14 mouse cellular contexts compared by ENCODE assay signal in the genomic region with DNA sequence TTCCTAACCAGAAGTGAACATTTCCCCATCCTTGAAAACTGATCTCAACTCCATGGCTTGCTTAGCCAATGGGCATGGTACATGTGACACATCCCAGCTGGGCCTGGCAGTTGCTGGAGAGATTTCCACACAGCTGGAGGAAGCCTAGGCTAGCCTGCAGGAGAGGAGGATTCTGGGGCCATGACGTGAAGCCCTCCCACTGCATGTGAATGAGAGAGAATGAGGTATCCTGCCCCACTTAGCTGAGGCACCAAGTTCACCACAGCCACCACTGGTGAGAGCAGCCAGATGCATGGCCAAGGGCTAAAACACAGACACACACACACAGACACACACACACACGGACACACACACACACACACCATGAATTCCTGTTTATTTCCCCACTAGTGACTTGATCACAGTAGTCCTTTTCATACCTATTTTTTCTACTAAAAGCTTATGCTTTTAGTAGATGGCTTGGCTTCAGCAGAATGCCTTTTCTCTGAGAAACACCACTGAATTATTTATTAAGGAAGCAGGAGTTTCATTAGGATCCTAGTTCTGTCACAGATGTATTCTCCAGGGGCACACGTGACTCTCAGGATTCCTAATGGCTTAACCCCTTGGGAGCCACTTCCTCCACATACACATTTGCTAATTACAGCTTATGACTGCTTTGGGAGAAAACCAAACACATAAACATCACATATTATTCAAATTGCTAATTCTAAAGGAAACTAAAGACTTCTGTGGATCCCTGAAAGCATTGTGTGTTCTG.
DNase-seq lines count a peak whose midpoint lies in the region; ATAC-seq and TF ChIP-seq lines count a peak whose summit lies in the region.
"Had no signal": no experiment of that assay in that cellular context is flagged by ENCODE, and none has a peak within 500 bp of the region (broad histone marks: within the 10 kb centered on the region; RNA-seq: fewer than 3 reads in every experiment).

No protein-coding gene starts in this region.

- TF ChIP-seq CTCF in intestine, postnatal 0 days (IDR thresholded peaks at IDR 0.05; ENCODE audit: low read depth), result no peak
- TF ChIP-seq CTCF in left cerebral cortex, adult 2 months (IDR thresholded peaks at IDR 0.05), result no peak
- no peak for TF ChIP-seq CTCF in layer of hippocampus, adult 2 months (conservative IDR thresholded peaks at IDR 0.05)

- WGBS in intestine, embryonic 14.5 days, result 29% methylated on average over 3 of the region's 3 CpGs
- 52% methylated on average over 3 of the region's 3 CpGs for WGBS in intestine, postnatal 0 days
- 60% methylated on average over 3 of the region's 3 CpGs for WGBS in hindbrain, embryonic 10.5 days
- 38% methylated on average over 3 of the region's 3 CpGs for WGBS in lung, embryonic 16.5 days
- 20% methylated on average over 3 of the region's 3 CpGs for WGBS in neural tube, embryonic 15.5 days

- no peak overlapping the region for H3K4me2 ChIP-seq in intestine, embryonic 14.5 days (ENCODE audit: low read length)
- no peak overlapping the region for H3K4me2 ChIP-seq in intestine, postnatal 0 days (replicated peaks; ENCODE audit: low read depth)
- no peak overlapping the region for H3K4me2 ChIP-seq in lung, embryonic 16.5 days (ENCODE audit: low read depth, low read length)
- no peak overlapping the region for H3K4me2 ChIP-seq in neural tube, embryonic 15.5 days
- H3K4me2 ChIP-seq: embryonic facial prominence, embryonic 13.5 days; limb, embryonic 12.5 days had no signal

- DNase-seq in intestine, embryonic 14.5 days (ENCODE audit: low spot score), result no peak
- DNase-seq in hindbrain, embryonic 10.5 days (ENCODE audit: low spot score), result peak; percentile 3
- DNase-seq in left cerebral cortex, adult 2 months (ENCODE audit: extremely low spot score in 1 of 2, low spot score in 2 of 2), result no peak
- DNase-seq in right cerebral cortex, postnatal 4 days, result no peak
- no peak for DNase-seq in layer of hippocampus, adult 2 months (ENCODE audit: low spot score in 2 of 2)
- DNase-seq: right cerebral cortex, adult 18-20 months; thymus, postnatal 14 days had no signal

- H3K4me3 ChIP-seq in intestine, embryonic 14.5 days (ENCODE audit: low read depth, low read length), result no peak overlapping the region
- no peak overlapping the region for H3K4me3 ChIP-seq in intestine, postnatal 0 days (ENCODE audit: low read depth, low read length)
- no peak overlapping the region for H3K4me3 ChIP-seq in hindbrain, embryonic 10.5 days
- no peak overlapping the region for H3K4me3 ChIP-seq in lung, embryonic 16.5 days (ENCODE audit: low read length)
- H3K4me3 ChIP-seq in neural tube, embryonic 15.5 days (replicated peaks), result no peak overlapping the region
- no peak overlapping the region for H3K4me3 ChIP-seq in left cerebral cortex, adult 2 months
- H3K4me3 ChIP-seq in layer of hippocampus, adult 2 months, result no peak overlapping the region
- H3K4me3 ChIP-seq: embryonic facial prominence, embryonic 13.5 days; limb, embryonic 12.5 days; megakaryocyte, embryonic 14.5 days had no signal

- no peaks in the 10 kb centered on the region for H3K36me3 ChIP-seq in intestine, embryonic 14.5 days (ENCODE audit: control insufficient read depth, insufficient read depth, low read length)
- no peaks in the 10 kb centered on the region for H3K36me3 ChIP-seq in intestine, postnatal 0 days (ENCODE audit: control insufficient read depth, insufficient read depth)
- no peaks in the 10 kb centered on the region for H3K36me3 ChIP-seq in hindbrain, embryonic 10.5 days
- H3K36me3 ChIP-seq in lung, embryonic 16.5 days (ENCODE audit: control insufficient read depth, insufficient read depth, low read length), result no peaks in the 10 kb centered on the region
- no peaks in the 10 kb centered on the region for H3K36me3 ChIP-seq in neural tube, embryonic 15.5 days
- H3K36me3 ChIP-seq: embryonic facial prominence, embryonic 13.5 days; limb, embryonic 12.5 days had no signal

- intact Hi-C loops in left cerebral cortex, adult 2 months (cut with DNase I), result no loop called here

- no peaks in the 10 kb centered on the region for H3K9me3 ChIP-seq in intestine, embryonic 14.5 days (ENCODE audit: control insufficient read depth, low read length)
- no peaks in the 10 kb centered on the region for H3K9me3 ChIP-seq in intestine, postnatal 0 days (ENCODE audit: control insufficient read depth)
- H3K9me3 ChIP-seq in hindbrain, embryonic 10.5 days, result no peaks in the 10 kb centered on the region
- no peaks in the 10 kb centered on the region for H3K9me3 ChIP-seq in lung, embryonic 16.5 days (ENCODE audit: control insufficient read depth, low read length)
- H3K9me3 ChIP-seq in neural tube, embryonic 15.5 days (replicated peaks), result no peaks in the 10 kb centered on the region
- H3K9me3 ChIP-seq: embryonic facial prominence, embryonic 13.5 days; limb, embryonic 12.5 days had no signal

- peaks cover 22% of the 10 kb centered on the region; the same call in 1 of the 2 replicates for H3K4me1 ChIP-seq in intestine, embryonic 14.5 days (replicated peaks; ENCODE audit: control insufficient read depth, insufficient read depth, low read length)
- H3K4me1 ChIP-seq in intestine, postnatal 0 days (replicated peaks; ENCODE audit: control insufficient read depth, insufficient read depth, low read length), result no peaks in the 10 kb centered on the region
- H3K4me1 ChIP-seq in hindbrain, embryonic 10.5 days (replicated peaks), result no peaks in the 10 kb centered on the region
- H3K4me1 ChIP-seq in lung, embryonic 16.5 days (replicated peaks; ENCODE audit: control insufficient read depth, insufficient read depth, low read length), result peaks cover 9% of the 10 kb centered on the region; the same call in 1 of the 2 replicates
- H3K4me1 ChIP-seq in neural tube, embryonic 15.5 days, result peaks cover 8% of the 10 kb centered on the region
- H3K4me1 ChIP-seq: embryonic facial prominence, embryonic 13.5 days; megakaryocyte, embryonic 14.5 days had no signal

- H3K27ac ChIP-seq in intestine, embryonic 14.5 days (ENCODE audit: low read depth), result peak overlapping the region; percentile 88
- H3K27ac ChIP-seq in intestine, postnatal 0 days (ENCODE audit: low read depth, low read length), result no peak overlapping the region
- H3K27ac ChIP-seq in hindbrain, embryonic 10.5 days, result no peak overlapping the region
- H3K27ac ChIP-seq in lung, embryonic 16.5 days (ENCODE audit: low read length), result peak overlapping the region; percentile 83
- peak overlapping the region; percentile 41 for H3K27ac ChIP-seq in neural tube, embryonic 15.5 days (replicated peaks)
- no peak overlapping the region for H3K27ac ChIP-seq in left cerebral cortex, adult 2 months
- H3K27ac ChIP-seq in layer of hippocampus, adult 2 months, result no peak overlapping the region
- H3K27ac ChIP-seq: embryonic facial prominence, embryonic 13.5 days; limb, embryonic 12.5 days had no signal

- no peaks in the 10 kb centered on the region for H3K27me3 ChIP-seq in intestine, embryonic 14.5 days (replicated peaks; ENCODE audit: control insufficient read depth, insufficient read depth, low read length)
- H3K27me3 ChIP-seq in intestine, postnatal 0 days (replicated peaks; ENCODE audit: control insufficient read depth, insufficient read depth, low read length), result no peaks in the 10 kb centered on the region
- H3K27me3 ChIP-seq in hindbrain, embryonic 10.5 days (ENCODE audit: insufficient read depth, poor library complexity, severe bottlenecking), result no peaks in the 10 kb centered on the region
- no peaks in the 10 kb centered on the region for H3K27me3 ChIP-seq in lung, embryonic 16.5 days (ENCODE audit: control insufficient read depth, insufficient read depth, low read depth, low read length)
- no peaks in the 10 kb centered on the region for H3K27me3 ChIP-seq in neural tube, embryonic 15.5 days (replicated peaks)
- H3K27me3 ChIP-seq: CH12.LX; embryonic facial prominence, embryonic 13.5 days; limb, embryonic 12.5 days; megakaryocyte, embryonic 14.5 days had no signal

- ATAC-seq in intestine, embryonic 14.5 days (replicated peaks; ENCODE audit: low FRiP score, low TSS enrichment, low read depth), result no peak
- ATAC-seq in intestine, postnatal 0 days, result no peak
- peak; percentile 68 for ATAC-seq in lung, embryonic 16.5 days (ENCODE audit: low read depth)
- peak; percentile 94 for ATAC-seq in neural tube, embryonic 15.5 days (ENCODE audit: low FRiP score)

- no peak overlapping the region for H3K9ac ChIP-seq in intestine, embryonic 14.5 days (ENCODE audit: low read length)
- H3K9ac ChIP-seq in intestine, postnatal 0 days (ENCODE audit: low read depth, low read length), result no peak overlapping the region
- no peak overlapping the region for H3K9ac ChIP-seq in lung, embryonic 16.5 days (ENCODE audit: low read length)
- H3K9ac ChIP-seq in neural tube, embryonic 15.5 days (replicated peaks), result no peak overlapping the region
- H3K9ac ChIP-seq: embryonic facial prominence, embryonic 13.5 days; limb, embryonic 12.5 days had no signal

Comparison
In these comparisons a context has a peak if more than half of its experiments do, and no peak if none do; other contexts are left out.
1. H3K27ac ChIP-seq: peak in intestine, embryonic 14.5 days (single experiment), lung, embryonic 16.5 days (single experiment) and neural tube, embryonic 15.5 days (single experiment); none in intestine, postnatal 0 days (single experiment), hindbrain, embryonic 10.5 days (single experiment), left cerebral cortex, adult 2 months (single experiment) and layer of hippocampus, adult 2 months (single experiment).
2. ATAC-seq: peak in lung, embryonic 16.5 days (single experiment) and neural tube, embryonic 15.5 days (single experiment); none in intestine, embryonic 14.5 days (single experiment) and intestine, postnatal 0 days (single experiment).